Mouse (Mus musculus) gastrocnemius, postnatal 10 days (tissue): ENCODE measurements at regions not wholly inside any gene's neighbourhood (a gene's known extent, or its start where the extent isn't known, plus 50 kb on each side); places are given as distances from the start of the nearest gene placed in this dataset.

Source experiments
- DNase-seq: peaks from one replicate; pipeline ENCODE4 v3.0.0; 2021; ENCODE audit warnings: mixed read lengths

GRCm38 (mm10) chr14:61665815-61666214, 58.6 kb downstream of the Kcnrg start:
- DNase-seq: no peak

GRCm38 (mm10) chr14:61673184-61673583, 65.9 kb downstream of the Kcnrg start:
- DNase-seq: no peak

- no peak for DNase-seq
Measured at GRCm38 (mm10) chr14:61678107-61678506, 70.8 kb downstream of the Kcnrg start.

GRCm38 (mm10) chr14:61680818-61681707, 73.8 kb downstream of the Kcnrg start:
- DNase-seq: peak; percentile 91

GRCm38 (mm10) chr14:61681708-61682701, 74.7 kb downstream of the Kcnrg start:
- peak; percentile 96 for DNase-seq

GRCm38 (mm10) chr14:61682721-61683355, 75.6 kb downstream of the Kcnrg start:
- peak; percentile 72 for DNase-seq

GRCm38 (mm10) chr14:61683356-61683740, 76.1 kb downstream of the Kcnrg start:
- peak; percentile 22 for DNase-seq

- DNase-seq: peak; percentile 32
Measured at GRCm38 (mm10) chr14:61683791-61684411, 76.6 kb downstream of the Kcnrg start.

GRCm38 (mm10) chr14:61684473-61685230, 77.4 kb downstream of the Kcnrg start:
- DNase-seq: peak; percentile 19

- DNase-seq: no peak
Measured at GRCm38 (mm10) chr14:61685231-61685800, 78.1 kb downstream of the Kcnrg start.

GRCm38 (mm10) chr14:61686101-61686691, 78.9 kb downstream of the Kcnrg start:
- peak; percentile 47 for DNase-seq

GRCm38 (mm10) chr14:61686821-61687341, 79.6 kb downstream of the Kcnrg start:
- DNase-seq: peak; percentile 66

- no peak for DNase-seq
Measured at GRCm38 (mm10) chr14:61687346-61688012, 80.2 kb downstream of the Kcnrg start.

GRCm38 (mm10) chr14:61688013-61688520, 80.8 kb downstream of the Kcnrg start:
- DNase-seq: no peak

- DNase-seq: peak; percentile 15
Measured at GRCm38 (mm10) chr14:61688666-61689065, 81.4 kb downstream of the Kcnrg start.

- DNase-seq: peak; percentile 17
Measured at GRCm38 (mm10) chr14:61689281-61689680, 82.0 kb downstream of the Kcnrg start.

- DNase-seq: no peak
Measured at GRCm38 (mm10) chr14:61689776-61690175, 82.5 kb downstream of the Kcnrg start.

GRCm38 (mm10) chr14:61691785-61692372, 84.6 kb downstream of the Kcnrg start:
- DNase-seq: no peak

- DNase-seq: no peak
Measured at GRCm38 (mm10) chr14:61694796-61695195, 87.5 kb downstream of the Kcnrg start.
